ENCODE assay signal across 28 mouse cellular contexts in the genomic region with DNA sequence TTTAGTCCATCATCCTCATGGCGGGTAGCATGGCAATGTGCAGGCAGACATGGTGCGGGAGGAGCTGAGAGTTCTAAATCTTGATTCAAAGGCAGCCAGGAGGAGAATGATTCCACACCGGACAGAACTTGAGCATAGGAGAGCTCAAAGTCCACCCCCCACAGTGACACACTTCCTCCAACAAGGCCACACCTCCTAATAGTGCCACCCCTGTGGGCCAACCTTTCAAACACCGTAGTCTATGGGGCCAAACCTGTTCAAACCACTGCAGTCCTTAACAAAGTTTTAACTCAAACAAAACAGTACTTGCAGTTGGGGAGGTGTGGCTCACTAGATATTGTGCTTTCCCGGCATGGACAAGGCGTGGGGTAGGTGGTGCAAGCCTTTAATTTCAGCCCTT. TPM values are rescaled to one million over a fixed set of nuclear protein-coding genes. Genes with fewer than 3 reads are reported as not detected.
DNase-seq lines count a peak whose midpoint lies in the region; ATAC-seq and TF ChIP-seq lines count a peak whose summit lies in the region.
"Had no signal": no experiment of that assay in that cellular context is flagged by ENCODE, and none has a peak within 500 bp of the region (broad histone marks: within the 10 kb centered on the region; RNA-seq: fewer than 3 reads in every experiment).

No protein-coding gene starts in this region.

- no peak overlapping the region for H3K4me2 ChIP-seq in intestine, embryonic 15.5 days (replicated peaks)
- no peak overlapping the region for H3K4me2 ChIP-seq in intestine, embryonic 16.5 days (ENCODE audit: low read depth, low read length)
- H3K4me2 ChIP-seq in forebrain, embryonic 16.5 days (ENCODE audit: low read length) = no peak overlapping the region
- H3K4me2 ChIP-seq: embryonic facial prominence, embryonic 13.5 days; forebrain, embryonic 12.5 days; forebrain, embryonic 15.5 days; heart, embryonic 12.5 days; heart, embryonic 15.5 days; hindbrain, embryonic 13.5 days had no signal

- ATAC-seq in intestine, embryonic 15.5 days = peak; percentile 43; the same call in 1 of the 2 replicates
- ATAC-seq in intestine, embryonic 16.5 days = no peak
- no peak for ATAC-seq in forebrain, embryonic 16.5 days
- ATAC-seq: forebrain, embryonic 15.5 days; hindbrain, embryonic 16.5 days had no signal

- no peaks in the 10 kb centered on the region for H3K9me3 ChIP-seq in intestine, embryonic 15.5 days
- H3K9me3 ChIP-seq in intestine, embryonic 16.5 days (ENCODE audit: control insufficient read depth, low read length) = no peaks in the 10 kb centered on the region
- no peaks in the 10 kb centered on the region for H3K9me3 ChIP-seq in forebrain, embryonic 16.5 days (ENCODE audit: control insufficient read depth, low read length)
- H3K9me3 ChIP-seq: embryonic facial prominence, embryonic 10.5 days; embryonic facial prominence, embryonic 13.5 days; forebrain, embryonic 12.5 days; forebrain, embryonic 15.5 days; heart, embryonic 12.5 days; heart, embryonic 15.5 days; hindbrain, embryonic 10.5 days; hindbrain, embryonic 13.5 days had no signal

- no peaks in the 10 kb centered on the region for H3K79me2 ChIP-seq in liver, adult 2 months (ENCODE audit: control insufficient read depth, insufficient read depth, low read length)

- H3K4me1 ChIP-seq in intestine, embryonic 15.5 days (replicated peaks) = peaks cover 6% of the 10 kb centered on the region
- 0 out of 2 replicates have a peak, but pooled peaks cover 6% of the 10 kb centered on the region for H3K4me1 ChIP-seq in intestine, embryonic 16.5 days (ENCODE audit: control insufficient read depth, insufficient read depth, low read length)
- H3K4me1 ChIP-seq in liver, adult 2 months (ENCODE audit: control insufficient read depth, insufficient read depth, low read length) = no peaks in the 10 kb centered on the region
- H3K4me1 ChIP-seq in small intestine, adult 2 months (ENCODE audit: control insufficient read depth, insufficient read depth, insufficient read length, low read length) = peaks cover 26% of the 10 kb centered on the region
- H3K4me1 ChIP-seq in forebrain, embryonic 16.5 days (replicated peaks; ENCODE audit: control insufficient read depth, insufficient read depth, low read length) = no peaks in the 10 kb centered on the region
- H3K4me1 ChIP-seq: forebrain, embryonic 15.5 days had no signal

- TF ChIP-seq CTCF in liver, adult 2 months (IDR thresholded peaks at IDR 0.05; ENCODE audit: low read depth, low read length) = no peak
- no peak for TF ChIP-seq CTCF in small intestine, adult 2 months (IDR thresholded peaks at IDR 0.05; ENCODE audit: extremely low read depth, insufficient read length, insufficient replicate concordance, low read depth, low read length)

- no peaks in the 10 kb centered on the region for H3K27me3 ChIP-seq in intestine, embryonic 15.5 days (replicated peaks)
- no peaks in the 10 kb centered on the region for H3K27me3 ChIP-seq in intestine, embryonic 16.5 days (replicated peaks; ENCODE audit: control insufficient read depth, insufficient read depth, low read length)
- H3K27me3 ChIP-seq in liver, adult 2 months (ENCODE audit: control insufficient read depth, insufficient read depth, low read length) = no peaks in the 10 kb centered on the region; the same call in 1 of the 2 replicates
- H3K27me3 ChIP-seq in small intestine, adult 2 months (ENCODE audit: control insufficient read depth, insufficient read depth, low read length) = no peaks in the 10 kb centered on the region
- H3K27me3 ChIP-seq in forebrain, embryonic 16.5 days (replicated peaks; ENCODE audit: control insufficient read depth, insufficient read depth, low read length) = no peaks in the 10 kb centered on the region
- H3K27me3 ChIP-seq: embryonic facial prominence, embryonic 13.5 days; forebrain, embryonic 15.5 days; heart, embryonic 15.5 days; hindbrain, embryonic 13.5 days had no signal

- TF ChIP-seq POLR2A in liver, adult 2 months (IDR thresholded peaks at IDR 0.05; ENCODE audit: extremely low read depth, insufficient read depth, low read length) = no peak
- no peak for TF ChIP-seq POLR2A in small intestine, adult 2 months (IDR thresholded peaks at IDR 0.05; ENCODE audit: low read depth, low read length)

- no peak overlapping the region for H3K9ac ChIP-seq in intestine, embryonic 15.5 days
- H3K9ac ChIP-seq in intestine, embryonic 16.5 days (ENCODE audit: low read depth, low read length) = no peak overlapping the region
- H3K9ac ChIP-seq in liver, adult 2 months (ENCODE audit: low read depth, low read length) = no peak overlapping the region
- no peak overlapping the region for H3K9ac ChIP-seq in forebrain, embryonic 16.5 days (replicated peaks; ENCODE audit: low read depth, low read length)
- H3K9ac ChIP-seq: embryonic facial prominence, embryonic 13.5 days; forebrain, embryonic 12.5 days; forebrain, embryonic 15.5 days; heart, embryonic 12.5 days; heart, embryonic 15.5 days; hindbrain, embryonic 13.5 days had no signal

- WGBS in intestine, embryonic 15.5 days = 72% methylated on average over 6 of the region's 6 CpGs
- WGBS in intestine, embryonic 16.5 days = 67% methylated on average over 6 of the region's 6 CpGs
- 75% methylated on average over 6 of the region's 6 CpGs for WGBS in liver, adult 2 months
- WGBS in small intestine, adult 2 months = 56% methylated on average over 6 of the region's 6 CpGs
- 85% methylated on average over 6 of the region's 6 CpGs for WGBS in forebrain, embryonic 16.5 days

- no peaks in the 10 kb centered on the region for H3K36me3 ChIP-seq in intestine, embryonic 15.5 days
- H3K36me3 ChIP-seq in intestine, embryonic 16.5 days (ENCODE audit: control insufficient read depth, insufficient read depth, low read length) = no peaks in the 10 kb centered on the region
- no peaks in the 10 kb centered on the region for H3K36me3 ChIP-seq in liver, adult 2 months (ENCODE audit: control insufficient read depth, insufficient read depth, low read length)
- no peaks in the 10 kb centered on the region for H3K36me3 ChIP-seq in small intestine, adult 2 months (ENCODE audit: control insufficient read depth, insufficient read depth, low read length)
- no peaks in the 10 kb centered on the region for H3K36me3 ChIP-seq in forebrain, embryonic 16.5 days (ENCODE audit: control insufficient read depth, insufficient read depth)
- H3K36me3 ChIP-seq: embryonic facial prominence, embryonic 10.5 days; embryonic facial prominence, embryonic 13.5 days; forebrain, embryonic 12.5 days; forebrain, embryonic 15.5 days; heart, embryonic 12.5 days; heart, embryonic 15.5 days; hindbrain, embryonic 10.5 days; hindbrain, embryonic 13.5 days had no signal

- H3K4me3 ChIP-seq in intestine, embryonic 15.5 days (replicated peaks) = no peak overlapping the region
- no peak overlapping the region for H3K4me3 ChIP-seq in intestine, embryonic 16.5 days (ENCODE audit: low read length)
- no peak overlapping the region for H3K4me3 ChIP-seq in liver, adult 2 months (ENCODE audit: insufficient read depth, low read depth, low read length)
- no peak overlapping the region for H3K4me3 ChIP-seq in small intestine, adult 2 months (ENCODE audit: low read depth, low read length)
- no peak overlapping the region for H3K4me3 ChIP-seq in forebrain, embryonic 16.5 days (replicated peaks; ENCODE audit: low read length)
- H3K4me3 ChIP-seq: embryonic facial prominence, embryonic 10.5 days; embryonic facial prominence, embryonic 13.5 days; erythroblast, embryonic 14.5 days; forebrain, embryonic 12.5 days; forebrain, embryonic 15.5 days; heart, embryonic 12.5 days; heart, embryonic 15.5 days; hindbrain, embryonic 10.5 days; hindbrain, embryonic 13.5 days had no signal

- no peak overlapping the region for H3K27ac ChIP-seq in intestine, embryonic 15.5 days
- H3K27ac ChIP-seq in intestine, embryonic 16.5 days (ENCODE audit: low read length) = no peak overlapping the region
- no peak overlapping the region for H3K27ac ChIP-seq in liver, adult 2 months (replicated peaks; ENCODE audit: insufficient read depth, low read depth, low read length)
- H3K27ac ChIP-seq in small intestine, adult 2 months (ENCODE audit: insufficient read depth, low read depth, low read length) = peak overlapping the region; percentile 32; the same call in 1 of the 2 replicates
- no peak overlapping the region for H3K27ac ChIP-seq in forebrain, embryonic 16.5 days (ENCODE audit: low read length)
- H3K27ac ChIP-seq: embryonic facial prominence, embryonic 10.5 days; embryonic facial prominence, embryonic 13.5 days; forebrain, embryonic 12.5 days; forebrain, embryonic 15.5 days; heart, embryonic 15.5 days; hindbrain, embryonic 10.5 days; hindbrain, embryonic 13.5 days had no signal

- DNase-seq in liver, adult 2 months (ENCODE audit: extremely low read depth, low read depth, low spot score) = peak; percentile 27
- DNase-seq in liver (no peak), R1 (ENCODE audit: low read depth, low spot score) (peak; percentile 75)
- no peak for DNase-seq in gastrocnemius, postnatal 25 days
- DNase-seq: adrenal gland, postnatal 10 days; adrenal gland, postnatal 36 days; cerebellum, adult 2 months; cerebellum, adult 9-11 months; cerebellum, postnatal 25 days; gastrocnemius, postnatal 10 days; heart, adult 11 months; heart, postnatal 10 days; heart, postnatal 36 days had no signal

RNA-seq across cellular contexts. Expression of a gene that starts 3.8 kb away (rescaled TPM):
- 5.8 and 6.1 TPM in 2 replicates for polyA plus RNA-seq in intestine, embryonic 15.5 days (2015; fragmentation: Nextera tagmentation; extraction: Ambion mirVana)
- 9.4 and 9.7 TPM in 2 replicates for polyA plus RNA-seq in intestine, embryonic 16.5 days (2015; fragmentation: Nextera tagmentation; extraction: Ambion mirVana)
- 0.27 TPM in 1 of 2 replicates, not detected in the other for total RNA-seq in liver, adult 2 months (2014; rRNA removed)
- 0.42 and 1.2 TPM in 2 replicates for polyA plus RNA-seq in liver, adult 2 months (2012; rRNA removed)
- polyA plus RNA-seq in small intestine, adult 2 months (2012; rRNA removed) = 133 and 223 TPM in 2 replicates
- polyA plus RNA-seq in forebrain, embryonic 16.5 days (2015; fragmentation: Nextera tagmentation; extraction: Ambion mirVana) = 0.44 and 0.60 TPM in 2 replicates
- not detected for total RNA-seq in gastrocnemius, postnatal 25 days (2021)
- total RNA-seq: gastrocnemius, adult 18-20 months had no signal

RNA-seq across cellular contexts. Expression of a gene that starts 14.4 kb away (rescaled TPM):
- 8.5 and 9.3 TPM in 2 replicates for polyA plus RNA-seq in intestine, embryonic 15.5 days (2015; fragmentation: Nextera tagmentation; extraction: Ambion mirVana)
- polyA plus RNA-seq in intestine, embryonic 16.5 days (2015; fragmentation: Nextera tagmentation; extraction: Ambion mirVana) = 9.8 and 10.6 TPM in 2 replicates
- 3.2 and 4.1 TPM in 2 replicates for total RNA-seq in liver, adult 2 months (2014; rRNA removed)
- 6.6 and 7.8 TPM in 2 replicates for polyA plus RNA-seq in liver, adult 2 months (2012; rRNA removed)
- 7.5 and 18.2 TPM in 2 replicates for polyA plus RNA-seq in small intestine, adult 2 months (2012; rRNA removed)
- polyA plus RNA-seq in forebrain, embryonic 16.5 days (2015; fragmentation: Nextera tagmentation; extraction: Ambion mirVana) = 21.4 and 31.6 TPM in 2 replicates
- total RNA-seq in gastrocnemius, postnatal 25 days (2021) = 1 to 10 TPM; 1.1 to 1.9 TPM

RNA-seq across cellular contexts. Expression of a gene that starts 24.3 kb away (rescaled TPM):
- 96.2 and 103 TPM in 2 replicates for polyA plus RNA-seq in intestine, embryonic 15.5 days (2015; fragmentation: Nextera tagmentation; extraction: Ambion mirVana)
- 96.0 and 105 TPM in 2 replicates for polyA plus RNA-seq in intestine, embryonic 16.5 days (2015; fragmentation: Nextera tagmentation; extraction: Ambion mirVana)
- total RNA-seq in liver, adult 2 months (2014; rRNA removed) = 15.8 and 16.3 TPM in 2 replicates
- 23.2 and 27.0 TPM in 2 replicates for polyA plus RNA-seq in liver, adult 2 months (2012; rRNA removed)
- polyA plus RNA-seq in small intestine, adult 2 months (2012; rRNA removed) = 14.2 and 32.7 TPM in 2 replicates
- polyA plus RNA-seq in forebrain, embryonic 16.5 days (2015; fragmentation: Nextera tagmentation; extraction: Ambion mirVana) = 200 and 204 TPM in 2 replicates
- total RNA-seq in gastrocnemius, postnatal 25 days (2021) = 10 to 100 TPM; 24.2 to 29.1 TPM

RNA-seq across cellular contexts. Expression of a gene that starts 31.9 kb away (rescaled TPM):
- polyA plus RNA-seq in intestine, embryonic 15.5 days (2015; fragmentation: Nextera tagmentation; extraction: Ambion mirVana) = 62.3 and 62.6 TPM in 2 replicates
- 41.3 and 44.8 TPM in 2 replicates for polyA plus RNA-seq in intestine, embryonic 16.5 days (2015; fragmentation: Nextera tagmentation; extraction: Ambion mirVana)
- total RNA-seq in liver, adult 2 months (2014; rRNA removed) = 30.0 and 30.5 TPM in 2 replicates
- polyA plus RNA-seq in liver, adult 2 months (2012; rRNA removed) = 14.0 and 14.4 TPM in 2 replicates
- 39.9 and 64.3 TPM in 2 replicates for polyA plus RNA-seq in small intestine, adult 2 months (2012; rRNA removed)
- polyA plus RNA-seq in forebrain, embryonic 16.5 days (2015; fragmentation: Nextera tagmentation; extraction: Ambion mirVana) = 78.1 and 79.8 TPM in 2 replicates
- 10 to 100 TPM; 67.8 to 72.6 TPM for total RNA-seq in gastrocnemius, postnatal 25 days (2021)

RNA-seq across cellular contexts. Expression of a gene that starts 55.0 kb away (rescaled TPM):
- polyA plus RNA-seq in intestine, embryonic 15.5 days (2015; fragmentation: Nextera tagmentation; extraction: Ambion mirVana) = 13.4 and 14.3 TPM in 2 replicates
- 8.9 and 10.3 TPM in 2 replicates for polyA plus RNA-seq in intestine, embryonic 16.5 days (2015; fragmentation: Nextera tagmentation; extraction: Ambion mirVana)
- total RNA-seq in liver, adult 2 months (2014; rRNA removed) = 7.6 and 8.9 TPM in 2 replicates
- polyA plus RNA-seq in liver, adult 2 months (2012; rRNA removed) = 23.1 and 34.7 TPM in 2 replicates
- polyA plus RNA-seq in small intestine, adult 2 months (2012; rRNA removed) = 28.6 and 57.0 TPM in 2 replicates
- polyA plus RNA-seq in forebrain, embryonic 16.5 days (2015; fragmentation: Nextera tagmentation; extraction: Ambion mirVana) = 15.2 and 19.0 TPM in 2 replicates
- 10 to 100 TPM; 18.5 to 19.3 TPM for total RNA-seq in gastrocnemius, postnatal 25 days (2021)

Comparison
In these comparisons a context has a peak if more than half of its experiments do, and no peak if none do; other contexts are left out.
1. DNase-seq: peak in liver, adult 2 months (single experiment) and R1 (single experiment); none in liver (single experiment) and gastrocnemius, postnatal 25 days (single experiment).
2. RNA of a gene that starts 3.8 kb away (polyA plus RNA-seq): 133 to 223 TPM in small intestine, adult 2 months; 9.4 to 9.7 TPM in intestine, embryonic 16.5 days, 5.8 to 6.1 TPM in intestine, embryonic 15.5 days, 0.42 to 1.2 TPM in liver, adult 2 months and 0.44 to 0.60 TPM in forebrain, embryonic 16.5 days; every median in the first group is over 10 times any median in the second.